Comparison of ENCODE assay signal across 24 mouse cellular contexts in genomic region chr5:146998802-146999201, GRCm38 (mm10). TPM values are rescaled to one million over a fixed set of nuclear protein-coding genes. Genes with fewer than 3 reads are reported as not detected.
DNase-seq lines count a peak whose midpoint lies in the region; ATAC-seq and TF ChIP-seq lines count a peak whose summit lies in the region.
"Had no signal": no experiment of that assay in that cellular context is flagged by ENCODE, and none has a peak within 500 bp of the region (broad histone marks: within the 10 kb centered on the region; RNA-seq: fewer than 3 reads in every experiment).

No protein-coding gene starts in this region.

- H3K27ac ChIP-seq in heart, adult 2 months: no peak overlapping the region
- no peak overlapping the region for H3K27ac ChIP-seq in liver, embryonic 14.5 days
- no peak overlapping the region for H3K27ac ChIP-seq in liver, embryonic 12.5 days
- H3K27ac ChIP-seq: embryonic facial prominence, embryonic 15.5 days; hindbrain, postnatal 0 days; kidney, postnatal 0 days; limb, embryonic 12.5 days; midbrain, embryonic 13.5 days had no signal

- TF ChIP-seq POLR2A in heart, adult 2 months (IDR thresholded peaks at IDR 0.05; ENCODE audit: insufficient read depth, low read depth, low read length): no peak
- no peak for TF ChIP-seq POLR2A in brain, embryonic 14.5 days (IDR thresholded peaks at IDR 0.05; ENCODE audit: borderline replicate concordance, extremely low read depth, insufficient read depth, insufficient read length, poor library complexity, severe bottlenecking)

- H3K79me2 ChIP-seq in heart, adult 2 months (replicated peaks; ENCODE audit: control insufficient read depth, insufficient read depth, low read length): no peaks in the 10 kb centered on the region

- DNase-seq in heart, adult 2 months: no peak
- no peak for DNase-seq in heart, postnatal 14 days
- DNase-seq in liver, embryonic 14.5 days (ENCODE audit: low read depth in 3 of 3, low spot score in 3 of 3): no peak
- DNase-seq in brain, embryonic 14.5 days (ENCODE audit: low read depth): no peak
- DNase-seq in urinary bladder, postnatal 25 days (ENCODE audit: low spot score): no peak
- DNase-seq: adrenal gland, adult 8-10 months; cerebellum, adult 2 months; gastrocnemius, postnatal 10 days; heart, adult 11 months; heart, postnatal 10 days; kidney, adult 11 months; thymus, adult 18-20 months; thymus, postnatal 36 days had no signal

- no peak for TF ChIP-seq EP300 in heart, adult 2 months (IDR thresholded peaks at IDR 0.05; ENCODE audit: insufficient read depth, low read depth, low read length)
- no peak for TF ChIP-seq EP300 in liver, embryonic 14.5 days (IDR thresholded peaks at IDR 0.05; ENCODE audit: low read depth)

- no peak overlapping the region for H3K9ac ChIP-seq in heart, adult 2 months (ENCODE audit: low read depth, low read length)
- H3K9ac ChIP-seq in liver, embryonic 14.5 days (replicated peaks): no peak overlapping the region
- no peak overlapping the region for H3K9ac ChIP-seq in liver, embryonic 12.5 days
- H3K9ac ChIP-seq: embryonic facial prominence, embryonic 15.5 days; heart, embryonic 12.5 days; limb, embryonic 12.5 days; midbrain, embryonic 13.5 days had no signal

- H3K4me2 ChIP-seq in liver, embryonic 14.5 days (ENCODE audit: low read depth): no peak overlapping the region
- H3K4me2 ChIP-seq in liver, embryonic 12.5 days: no peak overlapping the region
- H3K4me2 ChIP-seq: embryonic facial prominence, embryonic 15.5 days; heart, embryonic 12.5 days; limb, embryonic 12.5 days; midbrain, embryonic 13.5 days had no signal

- ATAC-seq in liver, embryonic 14.5 days (ENCODE audit: insufficient read depth): no peak
- ATAC-seq in liver, embryonic 12.5 days: no peak
- ATAC-seq: forebrain, embryonic 14.5 days; hindbrain, postnatal 0 days; midbrain, embryonic 13.5 days; Patski had no signal

- 91% methylated on average over 12 of the region's 12 CpGs for WGBS in heart, adult 2 months
- 81% methylated on average over 12 of the region's 12 CpGs for WGBS in liver, embryonic 14.5 days (ENCODE audit: insufficient replicate concordance)
- WGBS in liver, embryonic 12.5 days (ENCODE audit: insufficient replicate concordance): 83% methylated on average over 12 of the region's 12 CpGs

- H3K36me3 ChIP-seq in heart, adult 2 months (ENCODE audit: control insufficient read depth, insufficient read depth, low read length): no peaks in the 10 kb centered on the region
- H3K36me3 ChIP-seq in liver, embryonic 14.5 days (replicated peaks; ENCODE audit: control insufficient read depth, insufficient read depth, low read depth): no peaks in the 10 kb centered on the region
- no peaks in the 10 kb centered on the region for H3K36me3 ChIP-seq in liver, embryonic 12.5 days
- no peaks in the 10 kb centered on the region for H3K36me3 ChIP-seq in E14TG2a.4 (ENCODE audit: insufficient read depth, low read length)
- H3K36me3 ChIP-seq: embryonic facial prominence, embryonic 15.5 days; heart, embryonic 12.5 days; limb, embryonic 12.5 days; midbrain, embryonic 13.5 days had no signal

- no peaks in the 10 kb centered on the region for H3K27me3 ChIP-seq in heart, adult 2 months (ENCODE audit: control insufficient read depth, insufficient read depth, low read length)
- H3K27me3 ChIP-seq in liver, embryonic 14.5 days (ENCODE audit: control insufficient read depth, insufficient read depth, low read length): no peaks in the 10 kb centered on the region
- no peaks in the 10 kb centered on the region for H3K27me3 ChIP-seq in liver, embryonic 12.5 days (replicated peaks)
- H3K27me3 ChIP-seq in E14TG2a.4 (ENCODE audit: insufficient read depth, low read length): no peaks in the 10 kb centered on the region
- H3K27me3 ChIP-seq: embryonic facial prominence, embryonic 15.5 days; heart, embryonic 12.5 days; limb, embryonic 12.5 days; midbrain, embryonic 13.5 days; Patski had no signal

- H3K4me1 ChIP-seq in heart, adult 2 months (ENCODE audit: control insufficient read depth, insufficient read depth, low read length): no peaks in the 10 kb centered on the region
- H3K4me1 ChIP-seq in liver, embryonic 14.5 days (replicated peaks; ENCODE audit: control insufficient read depth in 2 of 2, insufficient read depth in 2 of 2, low read length in 1 of 2): no peaks in the 10 kb centered on the region
- no peaks in the 10 kb centered on the region for H3K4me1 ChIP-seq in liver, embryonic 12.5 days
- peaks cover 9% of the 10 kb centered on the region for H3K4me1 ChIP-seq in E14TG2a.4 (replicated peaks; ENCODE audit: low read depth, low read length)
- H3K4me1 ChIP-seq: embryonic facial prominence, embryonic 15.5 days; heart, embryonic 12.5 days; midbrain, embryonic 13.5 days had no signal

- intact Hi-C loops in heart, adult 2 months (cut with DNase I): no loop called here
- intact Hi-C loops in heart, postnatal 14 days (cut with DNase I): no loop called here

- TF ChIP-seq CTCF in heart, adult 2 months (IDR thresholded peaks at IDR 0.05): peak; percentile 43
- peak; percentile 44 for TF ChIP-seq CTCF in liver, embryonic 14.5 days (IDR thresholded peaks at IDR 0.05; ENCODE audit: low read depth)
- peak; percentile 86 for TF ChIP-seq CTCF in E14TG2a.4 (conservative IDR thresholded peaks at IDR 0.05; ENCODE audit: low read length)
- peak; percentile 18; the same call in 1 of the 2 replicates for TF ChIP-seq CTCF in brain, embryonic 14.5 days (IDR thresholded peaks at IDR 0.05; ENCODE audit: borderline replicate concordance, extremely low read depth, insufficient read depth, insufficient read length)

- H3K4me3 ChIP-seq in heart, adult 2 months: no peak overlapping the region
- H3K4me3 ChIP-seq in liver, embryonic 14.5 days (ENCODE audit: insufficient read depth in 1 of 2, low read depth in 2 of 2, low read length in 2 of 2): no peak overlapping the region
- H3K4me3 ChIP-seq in liver, embryonic 12.5 days: no peak overlapping the region
- no peak overlapping the region for H3K4me3 ChIP-seq in E14TG2a.4 (replicated peaks; ENCODE audit: low read length)
- H3K4me3 ChIP-seq: embryonic facial prominence, embryonic 15.5 days; heart, embryonic 12.5 days; limb, embryonic 12.5 days; megakaryocyte, embryonic 14.5 days; midbrain, embryonic 13.5 days had no signal

- H3K9me3 ChIP-seq in liver, embryonic 14.5 days (ENCODE audit: control insufficient read depth, low read length): no peaks in the 10 kb centered on the region
- peaks cover 6% of the 10 kb centered on the region; the same call in 1 of the 2 replicates for H3K9me3 ChIP-seq in liver, embryonic 12.5 days (replicated peaks)
- peaks cover 8% of the 10 kb centered on the region; the same call in 1 of the 2 replicates for H3K9me3 ChIP-seq in E14TG2a.4 (ENCODE audit: low read length)
- H3K9me3 ChIP-seq: embryonic facial prominence, embryonic 15.5 days; midbrain, embryonic 13.5 days had no signal

RNA-seq across cellular contexts. Expression of gene Mtif3, which starts 35.2 kb away (rescaled TPM):
- total RNA-seq in heart, adult 2 months (2021): 10 to 100 TPM; 21.0 to 23.3 TPM
- 12.2 and 18.1 TPM in 2 replicates for polyA plus RNA-seq in heart, adult 2 months (2012; rRNA removed)
- 10 to 100 TPM; 20.8 to 22.0 TPM for total RNA-seq in heart, postnatal 14 days (2021)
- 3.7 and 6.1 TPM in 2 replicates for polyA plus RNA-seq in liver, embryonic 14.5 days (2012; rRNA removed)
- 12.2 and 13.7 TPM in 2 replicates for polyA plus RNA-seq in liver, embryonic 14.5 days (2014; fragmentation: Nextera tagmentation; extraction: Ambion mirVana)
- 14.9 and 16.5 TPM in 2 replicates for polyA plus RNA-seq in liver, embryonic 12.5 days (2016; fragmentation: Nextera tagmentation; extraction: Ambion mirVana)
- 15.5 and 16.6 TPM in 2 replicates for polyA plus RNA-seq in brain, embryonic 14.5 days (2012; rRNA removed)

RNA-seq across cellular contexts. Expression of gene Gtf3a, which starts 50.3 kb away (rescaled TPM):
- 10 to 100 TPM; 18.4 to 19.2 TPM for total RNA-seq in heart, adult 2 months (2021)
- 19.2 and 23.0 TPM in 2 replicates for polyA plus RNA-seq in heart, adult 2 months (2012; rRNA removed)
- 10 to 100 TPM; 20.4 to 21.5 TPM for total RNA-seq in heart, postnatal 14 days (2021)
- polyA plus RNA-seq in liver, embryonic 14.5 days (2012; rRNA removed): 20.9 and 31.3 TPM in 2 replicates
- 37.7 and 41.4 TPM in 2 replicates for polyA plus RNA-seq in liver, embryonic 14.5 days (2014; fragmentation: Nextera tagmentation; extraction: Ambion mirVana)
- 95.1 and 95.7 TPM in 2 replicates for polyA plus RNA-seq in liver, embryonic 12.5 days (2016; fragmentation: Nextera tagmentation; extraction: Ambion mirVana)
- 79.6 and 88.5 TPM in 2 replicates for polyA plus RNA-seq in brain, embryonic 14.5 days (2012; rRNA removed)

Comparison
In these comparisons a context has a peak if more than half of its experiments do, and no peak if none do; other contexts are left out.
1. CTCF ChIP-seq: peak in every context shown above with its lines; median percentile 86 in E14TG2a.4; 44 in liver, embryonic 14.5 days; 43 in heart, adult 2 months; 18 in brain, embryonic 14.5 days.